Mouse (Mus musculus): ENCODE results near the gene Wls. TPM values are rescaled to one million over a fixed set of nuclear protein-coding genes. Genes with fewer than 3 reads are reported as not detected.
A peak's percentile ranks its signal among the peaks of the same experiment; 100 is the strongest.

Gene Wls
- 94.9 and 102 TPM in 2 replicates for polyA plus RNA-seq (2016; fragmentation: Nextera tagmentation; extraction: Ambion mirVana)

DNA sequence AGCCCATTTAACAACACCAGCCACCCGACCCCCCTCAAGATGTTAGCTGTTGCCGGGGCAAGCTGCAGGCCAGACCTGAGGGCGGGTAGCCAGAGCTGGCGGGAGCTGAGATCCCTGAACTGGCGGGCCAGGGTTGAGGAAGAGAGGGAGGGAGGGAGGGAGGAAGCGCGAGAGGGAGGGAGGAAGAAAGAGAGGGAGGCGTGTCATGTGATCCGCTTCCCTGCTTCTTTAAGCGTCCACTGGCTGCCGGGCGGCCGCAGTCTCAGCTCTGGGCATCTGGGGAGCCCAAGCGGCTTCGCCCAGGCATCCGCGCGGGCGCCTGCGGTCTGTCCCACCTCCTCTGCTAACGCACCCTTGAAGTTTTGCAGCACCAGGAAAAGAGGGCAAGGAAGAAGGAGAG is at the start of gene Wls:
Gene Wls, plus strand, starts transcription at position 192 of the 400 bp plus-strand sequence.
- peak; percentile 93 for ATAC-seq (ENCODE audit: low FRiP score, low read depth)
- Histone ChIP-seq H3K9ac (peak within 1 kb of the TSS; percentile 62), H3K4me1 (peaks cover 9% of the 10 kb centered on the region), H3K4me3 (peak within 1 kb of the TSS; percentile 51), H3K4me2 (replicated peaks) (peak within 1 kb of the TSS; percentile 92), H3K27ac (0 out of 2 replicates have a peak within 1 kb of the TSS, but pooled peaks have one; percentile 50), H3K9me3 (no peaks in the 10 kb centered on the region), H3K36me3 (no peaks in the 10 kb centered on the region), H3K27me3 (replicated peaks) (no peaks in the 10 kb centered on the region)
- under 1% methylated on average over 19 of the region's 21 CpGs for WGBS

- Histone ChIP-seq H3K9me3 (no peaks in the 10 kb centered on the region), H3K4me3 (no peak overlapping the region), H3K4me2 (replicated peaks) (no peak overlapping the region), H3K27me3 (replicated peaks) (no peaks in the 10 kb centered on the region), H3K27ac (no peak overlapping the region), H3K36me3 (no peaks in the 10 kb centered on the region), H3K9ac (no peak overlapping the region), H3K4me1 (no peaks in the 10 kb centered on the region)
- WGBS = 28% methylated on average over 2 of the region's 2 CpGs
- ATAC-seq (ENCODE audit: low FRiP score, low read depth) = no peak
Observed at GRCm38 (mm10) chr3:159789781-159790180, 49.7 kb upstream of the Wls start.

DNA sequence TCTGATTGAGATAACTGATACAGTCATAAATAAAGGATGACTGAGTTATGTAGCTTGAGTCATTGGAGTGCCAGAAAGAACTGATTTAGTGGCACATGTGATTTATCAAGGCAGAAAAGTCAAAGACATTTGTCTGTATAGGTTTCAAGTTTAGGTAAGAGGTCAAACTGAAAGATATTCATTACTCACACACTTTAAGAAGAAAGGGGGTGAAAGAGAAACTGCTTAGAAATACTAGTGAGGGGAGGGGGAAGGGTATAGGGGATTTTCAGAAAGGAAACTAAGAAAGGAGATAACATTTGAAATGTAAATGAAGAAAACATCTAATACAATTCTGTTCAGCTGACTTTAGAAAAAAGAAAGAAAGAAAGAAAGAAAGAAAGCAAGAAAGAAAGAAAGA is 7.9 kb upstream of the Wls start:
- Histone ChIP-seq H3K9ac (no peak overlapping the region), H3K27me3 (replicated peaks) (no peaks in the 10 kb centered on the region), H3K4me3 (no peak overlapping the region), H3K36me3 (no peaks in the 10 kb centered on the region), H3K4me2 (replicated peaks) (no peak overlapping the region), H3K9me3 (peaks cover 4% of the 10 kb centered on the region; the same call in 1 of the 2 replicates), H3K4me1 (no peaks in the 10 kb centered on the region), H3K27ac (no peak overlapping the region)
- no peak for ATAC-seq (ENCODE audit: low FRiP score, low read depth)

DNA sequence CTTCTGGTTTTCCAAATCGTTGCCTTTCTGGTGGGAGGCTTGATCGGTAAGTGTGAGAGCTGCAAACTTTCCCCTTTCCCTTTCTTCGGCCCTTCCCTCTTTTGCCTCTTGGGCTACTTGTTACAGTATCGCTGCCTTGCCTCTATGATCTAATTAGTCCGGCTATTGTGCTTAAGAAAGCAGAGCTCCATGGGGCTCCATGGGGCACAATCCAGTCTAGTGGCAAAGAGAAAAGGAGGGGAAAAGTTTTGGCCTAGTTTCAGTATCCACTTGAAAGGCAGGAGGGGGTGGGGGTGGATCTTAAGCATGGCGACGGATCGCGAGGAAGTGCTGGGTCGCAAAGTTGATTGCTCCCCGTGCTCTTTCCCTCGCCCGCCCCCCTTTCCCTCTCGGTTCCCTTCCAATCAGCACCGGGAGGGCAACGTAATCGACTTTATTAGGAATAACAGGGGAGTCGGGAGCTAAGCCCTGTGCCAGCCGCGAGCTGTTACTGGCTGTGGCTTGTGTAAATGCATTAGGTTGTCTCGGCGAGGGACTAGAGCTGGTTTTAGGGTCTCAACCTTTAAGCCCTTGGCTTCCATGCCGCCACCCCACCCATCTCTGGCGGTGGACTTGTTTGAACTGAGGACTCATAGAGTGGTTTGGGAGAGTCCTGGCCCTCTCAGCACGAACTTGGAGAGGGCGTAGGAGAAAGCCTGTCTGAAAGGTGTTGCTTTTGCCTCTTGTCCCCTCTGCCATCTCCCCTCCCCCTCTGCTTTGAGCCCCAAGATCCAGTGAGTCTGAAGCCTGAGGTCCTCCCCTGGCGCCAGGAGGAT is 737 bp downstream of the Wls start:
- Histone ChIP-seq H3K9ac (peak overlapping the region; percentile 62), H3K27ac (0 out of 2 replicates have a peak overlapping the region, but pooled peaks have one; percentile 50), H3K9me3 (no peaks in the 10 kb centered on the region), H3K4me2 (replicated peaks) (peak overlapping the region; percentile 92), H3K27me3 (replicated peaks) (no peaks in the 10 kb centered on the region), H3K4me3 (peak overlapping the region; percentile 51), H3K36me3 (no peaks in the 10 kb centered on the region), H3K4me1 (peaks cover 9% of the 10 kb centered on the region)
- peak; percentile 81 for ATAC-seq (ENCODE audit: low FRiP score, low read depth)
- under 1% methylated on average over 27 of the region's 27 CpGs for whole genome bisulfite sequencing

DNA sequence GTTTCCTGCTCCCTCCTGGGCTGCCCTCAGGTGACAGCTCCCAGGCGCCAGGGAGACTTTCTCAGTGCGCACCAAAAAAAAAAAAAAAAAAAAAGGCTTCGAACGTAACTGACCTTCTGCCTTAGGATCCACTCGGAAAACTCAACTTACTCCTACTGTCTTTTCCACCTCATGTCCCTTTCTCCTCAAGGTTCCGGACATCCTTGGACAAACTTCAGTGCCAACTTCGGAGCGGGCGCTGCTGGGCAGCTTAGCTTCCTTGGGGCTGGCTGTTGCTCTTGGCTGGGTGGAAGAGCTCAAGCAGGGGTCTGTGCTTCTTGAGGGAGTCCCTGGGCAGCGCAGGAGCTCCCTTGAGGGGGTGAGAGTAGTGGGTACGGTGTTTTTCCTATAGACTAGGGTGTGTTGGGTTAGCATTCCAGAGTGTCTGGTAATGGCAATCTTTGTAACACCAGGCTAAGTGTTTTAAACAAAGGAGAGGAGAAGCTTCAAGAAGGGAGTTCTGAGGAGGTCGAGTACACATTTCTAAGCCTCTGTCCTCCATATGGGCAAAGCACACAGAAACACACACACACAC is 1.4 kb downstream of the Wls start:
- H3K36me3 ChIP-seq = no peaks in the 10 kb centered on the region
- ATAC-seq (ENCODE audit: low FRiP score, low read depth) = no peak; the same call in 1 of the 2 replicates
- WGBS = under 1% methylated on average over 12 of the region's 12 CpGs
- peak overlapping the region; percentile 62 for H3K9ac ChIP-seq
- H3K4me3 ChIP-seq = peak overlapping the region; percentile 51
- H3K4me2 ChIP-seq (replicated peaks) = peak overlapping the region; percentile 92
- no peaks in the 10 kb centered on the region for H3K27me3 ChIP-seq (replicated peaks)
- peaks cover 9% of the 10 kb centered on the region for H3K4me1 ChIP-seq
- no peaks in the 10 kb centered on the region for H3K9me3 ChIP-seq
- peak overlapping the region; percentile 8; the same call in 1 of the 2 replicates for H3K27ac ChIP-seq

DNA sequence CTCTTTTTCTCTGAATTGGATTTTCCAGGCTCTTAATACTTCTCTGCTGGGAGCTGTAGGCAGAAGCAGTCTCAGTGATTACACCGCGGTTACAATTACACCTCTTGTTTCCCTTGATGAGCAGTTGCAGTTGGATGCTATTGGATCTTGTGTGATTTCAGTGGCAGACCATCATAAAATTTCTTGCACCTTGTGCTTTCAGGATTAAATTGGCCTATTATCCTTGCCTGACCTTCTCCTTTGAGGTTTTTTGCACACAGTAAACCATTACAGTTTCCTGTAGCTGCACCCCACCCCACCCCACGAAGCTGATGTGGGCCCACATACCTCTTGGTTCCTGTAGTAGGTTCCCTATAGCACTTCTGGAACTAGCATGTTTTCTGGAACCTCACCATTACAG is 2.0 kb downstream of the Wls start:
- peaks cover 9% of the 10 kb centered on the region for H3K4me1 ChIP-seq
- no peak overlapping the region for H3K27ac ChIP-seq
- H3K36me3 ChIP-seq = no peaks in the 10 kb centered on the region
- H3K9ac ChIP-seq = peak overlapping the region; percentile 62; the same call in 1 of the 2 replicates
- H3K4me3 ChIP-seq = peak overlapping the region; percentile 51
- ATAC-seq (ENCODE audit: low FRiP score, low read depth) = no peak
- WGBS = 6% methylated on average over 3 of the region's 3 CpGs
- H3K4me2 ChIP-seq (replicated peaks) = peak overlapping the region; percentile 92
- no peaks in the 10 kb centered on the region for H3K27me3 ChIP-seq (replicated peaks)
- no peaks in the 10 kb centered on the region for H3K9me3 ChIP-seq

DNA sequence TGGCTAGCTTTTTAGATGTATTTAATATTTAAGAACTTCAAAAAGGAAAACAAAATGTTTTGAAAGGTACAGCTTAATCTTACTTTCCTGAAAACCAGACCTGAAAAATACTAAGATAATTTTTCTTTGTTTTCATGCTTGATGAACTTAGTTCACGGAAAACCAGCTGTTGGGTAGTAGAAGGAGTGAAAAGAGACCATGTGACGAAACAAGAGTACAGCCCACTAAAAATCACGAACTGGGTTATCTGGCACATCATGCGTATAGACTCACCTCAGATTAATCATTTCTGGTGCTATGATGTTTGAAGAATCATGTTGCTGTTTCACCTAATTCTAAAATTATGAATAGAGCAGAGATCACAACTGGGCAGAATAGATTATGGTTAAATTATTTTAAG is 3.7 kb downstream of the Wls start:
- ATAC-seq (ENCODE audit: low FRiP score, low read depth) = no peak
- Histone ChIP-seq H3K9ac (no peak overlapping the region), H3K27me3 (replicated peaks) (no peaks in the 10 kb centered on the region), H3K9me3 (no peaks in the 10 kb centered on the region), H3K4me2 (replicated peaks) (no peak overlapping the region), H3K27ac (no peak overlapping the region), H3K4me1 (peaks cover 9% of the 10 kb centered on the region), H3K4me3 (no peak overlapping the region), H3K36me3 (no peaks in the 10 kb centered on the region)
- 78% methylated on average over 4 of the region's 4 CpGs for WGBS

GRCm38 (mm10) chr3:159847410-159848016 is 8.0 kb downstream of the Wls start:
- WGBS = 64% methylated on average over 2 of the region's 2 CpGs
- Histone ChIP-seq H3K27ac (no peak overlapping the region), H3K9me3 (no peaks in the 10 kb centered on the region), H3K4me2 (replicated peaks) (no peak overlapping the region), H3K4me1 (peaks cover 9% of the 10 kb centered on the region; the same call in 1 of the 2 replicates), H3K9ac (no peak overlapping the region), H3K4me3 (no peak overlapping the region), H3K36me3 (no peaks in the 10 kb centered on the region), H3K27me3 (replicated peaks) (no peaks in the 10 kb centered on the region)
- ATAC-seq (ENCODE audit: low FRiP score, low read depth) = no peak

DNA sequence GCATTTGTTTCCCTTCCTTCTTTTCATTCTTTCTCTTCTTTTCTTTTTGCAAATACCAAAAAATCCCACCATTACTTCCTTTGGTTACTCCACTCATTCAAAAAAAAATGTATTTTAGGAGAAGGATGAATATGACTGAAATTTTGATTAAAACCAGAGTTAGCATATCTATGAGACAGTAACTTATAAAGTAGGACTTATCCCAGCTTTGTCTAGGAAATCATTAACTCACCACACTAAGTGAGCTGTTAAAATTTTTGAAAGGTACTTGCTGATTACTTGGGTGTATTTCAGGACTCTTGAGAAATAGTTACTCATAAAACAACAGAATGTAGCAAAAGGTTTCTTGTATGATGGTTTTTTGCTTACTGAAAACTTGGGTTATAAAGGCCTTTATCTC is 8.7 kb downstream of the Wls start:
- Histone ChIP-seq H3K36me3 (no peaks in the 10 kb centered on the region), H3K27me3 (replicated peaks) (no peaks in the 10 kb centered on the region), H3K9me3 (no peaks in the 10 kb centered on the region), H3K9ac (no peak overlapping the region), H3K4me3 (no peak overlapping the region), H3K4me2 (replicated peaks) (no peak overlapping the region), H3K4me1 (peaks cover 9% of the 10 kb centered on the region; the same call in 1 of the 2 replicates), H3K27ac (no peak overlapping the region)
- ATAC-seq (ENCODE audit: low FRiP score, low read depth) = no peak

GRCm38 (mm10) chr3:159851476-159851875 is 12.0 kb downstream of the Wls start:
- peak; percentile 90 for ATAC-seq (ENCODE audit: low FRiP score, low read depth)
- Histone ChIP-seq H3K4me3 (no peak overlapping the region), H3K36me3 (no peaks in the 10 kb centered on the region), H3K9me3 (no peaks in the 10 kb centered on the region), H3K9ac (no peak overlapping the region), H3K4me1 (peaks cover 9% of the 10 kb centered on the region; the same call in 1 of the 2 replicates), H3K27me3 (replicated peaks) (no peaks in the 10 kb centered on the region), H3K27ac (no peak overlapping the region), H3K4me2 (replicated peaks) (no peak overlapping the region)
- WGBS = 22% methylated on average over 2 of the region's 2 CpGs

DNA sequence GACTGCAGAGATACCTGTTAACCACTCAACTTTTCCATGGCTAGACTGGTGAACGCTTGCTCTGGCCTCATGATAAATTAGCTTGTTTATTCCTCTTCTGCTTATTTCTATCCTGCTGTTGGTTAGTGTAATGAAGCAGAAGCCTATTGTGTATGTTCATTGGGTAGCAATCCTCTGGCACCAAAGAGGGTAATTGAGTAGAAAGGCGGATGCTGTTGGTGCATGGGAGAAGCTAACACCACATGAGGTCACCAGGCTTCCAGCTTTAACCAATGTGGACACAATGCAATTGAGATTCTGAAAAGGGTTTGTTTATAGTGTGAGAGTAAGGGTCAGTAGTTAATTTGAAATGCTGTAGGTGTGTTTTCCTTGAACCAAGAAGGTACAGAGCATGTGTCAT is 12.5 kb downstream of the Wls start:
- Histone ChIP-seq H3K27me3 (replicated peaks) (no peaks in the 10 kb centered on the region), H3K9ac (no peak overlapping the region), H3K4me1 (peaks cover 9% of the 10 kb centered on the region; the same call in 1 of the 2 replicates), H3K36me3 (no peaks in the 10 kb centered on the region), H3K9me3 (no peaks in the 10 kb centered on the region), H3K4me2 (replicated peaks) (no peak overlapping the region), H3K4me3 (no peak overlapping the region), H3K27ac (no peak overlapping the region)
- WGBS = 19% methylated on average over 2 of the region's 2 CpGs
- ATAC-seq (ENCODE audit: low FRiP score, low read depth) = peak; percentile 96

- Histone ChIP-seq H3K4me3 (no peak overlapping the region), H3K9ac (no peak overlapping the region), H3K27ac (no peak overlapping the region), H3K4me2 (replicated peaks) (no peak overlapping the region), H3K4me1 (0 out of 2 replicates have a peak, but pooled peaks cover under 1% of the 10 kb centered on the region), H3K36me3 (no peaks in the 10 kb centered on the region), H3K9me3 (no peaks in the 10 kb centered on the region), H3K27me3 (replicated peaks) (no peaks in the 10 kb centered on the region)
- ATAC-seq (ENCODE audit: low FRiP score, low read depth) = no peak
- 31% methylated on average over 1 of the region's 1 CpGs for WGBS
Observed at GRCm38 (mm10) chr3:159857112-159857511, 17.6 kb downstream of the Wls start.

Data from neural tube, embryonic 12.5 days (tissue).